Mouse (Mus musculus): ENCODE measurements around the gene Isx. TPM values are rescaled to one million over a fixed set of nuclear protein-coding genes. Genes with fewer than 3 reads are reported as not detected.

Isx gene
- polyA plus RNA-seq, 1 experiment from 2014 or later: not detected

GRCm38 (mm10) chr8:74872151-74872823, 686 bp upstream of the Isx start:
- WGBS (ENCODE audit: missing documents): 79% methylated on average over 7 of the region's 7 CpGs
- H3K4me3 ChIP-seq (ENCODE audit: inconsistent target): no peak overlapping the region
- H3K79me2 ChIP-seq (ENCODE audit: inconsistent target): no peaks in the 10 kb centered on the region
- H3K36me3 ChIP-seq (ENCODE audit: inconsistent target): no peaks in the 10 kb centered on the region
- H3K27ac ChIP-seq: no peak overlapping the region

DNA sequence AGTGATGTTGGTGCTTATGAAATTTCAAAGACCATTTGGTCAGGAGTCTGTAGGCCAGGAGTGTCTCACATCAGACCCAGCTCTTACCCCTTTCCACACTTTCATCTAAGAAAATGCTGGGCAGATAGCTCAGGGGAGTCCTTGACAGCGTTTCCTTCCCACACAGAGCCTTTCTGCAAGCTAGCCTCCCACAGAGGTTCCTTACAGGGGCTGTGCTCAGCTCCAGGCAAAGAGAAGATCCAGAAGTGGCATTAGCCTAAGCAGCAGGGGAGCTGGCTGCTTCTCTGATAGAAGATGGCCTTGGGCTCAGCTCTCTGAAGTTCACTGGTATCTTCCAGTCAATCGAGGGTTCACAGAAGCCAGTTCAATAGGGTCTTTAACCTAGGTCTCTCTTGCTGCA, 1.6 kb downstream of the Isx start:
- Histone ChIP-seq H3K79me2 (ENCODE audit: inconsistent target) (no peaks in the 10 kb centered on the region), H3K27ac (no peak overlapping the region), H3K36me3 (ENCODE audit: inconsistent target) (no peaks in the 10 kb centered on the region), H3K4me3 (ENCODE audit: inconsistent target) (no peak overlapping the region)
- WGBS (ENCODE audit: missing documents): 57% methylated on average over 2 of the region's 2 CpGs

DNA sequence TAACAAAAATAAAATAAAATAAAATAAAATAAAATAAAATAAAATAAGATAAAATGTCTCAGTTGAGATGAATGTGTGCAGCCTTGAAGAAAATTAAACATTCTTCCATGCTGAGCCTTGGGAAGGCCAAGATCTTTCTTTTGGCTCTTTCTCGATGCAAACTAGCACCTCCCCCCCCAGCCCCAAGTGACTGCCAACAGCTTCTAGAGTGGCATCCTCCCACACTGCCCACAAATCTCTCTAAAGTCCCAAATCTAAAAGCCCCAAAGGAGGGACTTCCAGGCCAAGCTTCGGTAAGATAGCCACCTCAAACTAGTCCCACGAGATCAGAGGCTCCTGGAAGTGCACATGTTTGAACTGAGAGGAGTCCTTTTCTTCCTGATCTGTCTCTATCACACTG, 5.7 kb downstream of the Isx start:
- H3K4me3 ChIP-seq (ENCODE audit: inconsistent target): no peak overlapping the region
- no peaks in the 10 kb centered on the region for H3K36me3 ChIP-seq (ENCODE audit: inconsistent target)
- no peak overlapping the region for H3K27ac ChIP-seq
- 89% methylated on average over 3 of the region's 3 CpGs for WGBS (ENCODE audit: missing documents)
- no peaks in the 10 kb centered on the region for H3K79me2 ChIP-seq (ENCODE audit: inconsistent target)

DNA sequence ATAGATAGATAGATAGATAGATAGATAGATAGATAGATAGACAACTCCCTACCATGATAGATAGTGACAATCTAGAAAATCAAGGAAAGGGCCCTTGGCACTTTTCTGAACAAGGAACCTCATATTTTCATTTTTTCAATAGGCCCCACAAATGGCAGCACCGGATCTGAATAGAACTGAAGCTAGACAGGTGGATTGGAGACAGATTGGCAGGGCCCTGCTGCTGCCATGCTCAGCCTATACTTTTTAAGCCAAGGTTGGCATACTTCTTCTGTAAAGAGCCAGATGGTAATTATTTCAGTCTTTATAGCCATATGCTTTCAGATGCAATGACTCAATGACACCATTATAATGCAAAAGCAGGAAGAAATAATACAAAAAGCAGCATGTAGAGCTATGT, 15.8 kb downstream of the Isx start:
- Histone ChIP-seq H3K36me3 (ENCODE audit: inconsistent target) (no peaks in the 10 kb centered on the region), H3K27ac (no peak overlapping the region), H3K79me2 (ENCODE audit: inconsistent target) (no peaks in the 10 kb centered on the region), H3K4me3 (ENCODE audit: inconsistent target) (no peak overlapping the region)
- WGBS (ENCODE audit: missing documents): 100% methylated on average over 1 of the region's 1 CpGs

DNA sequence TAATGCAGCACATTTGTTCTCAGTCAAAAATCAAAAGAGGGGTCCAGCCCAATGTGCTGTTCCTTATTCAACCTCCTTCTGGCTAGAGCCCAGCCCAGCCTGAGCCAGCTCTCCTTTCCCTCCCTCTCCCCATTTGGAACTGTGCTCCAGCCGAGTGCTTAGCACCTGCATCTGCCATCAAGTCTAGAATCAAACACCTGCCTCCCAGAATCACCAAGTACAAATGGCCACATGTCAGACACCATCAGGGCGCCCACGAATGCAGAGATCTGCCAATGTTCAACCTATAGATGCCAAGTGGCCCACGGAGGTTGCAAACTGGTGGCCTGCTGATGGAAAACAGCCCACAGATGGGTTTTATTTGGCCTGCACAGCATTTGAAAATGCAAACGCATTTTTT, 18.1 kb downstream of the Isx start:
- Histone ChIP-seq H3K4me3 (ENCODE audit: inconsistent target) (no peak overlapping the region), H3K36me3 (ENCODE audit: inconsistent target) (no peaks in the 10 kb centered on the region), H3K27ac (no peak overlapping the region), H3K79me2 (ENCODE audit: inconsistent target) (no peaks in the 10 kb centered on the region)
- 74% methylated on average over 5 of the region's 5 CpGs for WGBS (ENCODE audit: missing documents)

DNA sequence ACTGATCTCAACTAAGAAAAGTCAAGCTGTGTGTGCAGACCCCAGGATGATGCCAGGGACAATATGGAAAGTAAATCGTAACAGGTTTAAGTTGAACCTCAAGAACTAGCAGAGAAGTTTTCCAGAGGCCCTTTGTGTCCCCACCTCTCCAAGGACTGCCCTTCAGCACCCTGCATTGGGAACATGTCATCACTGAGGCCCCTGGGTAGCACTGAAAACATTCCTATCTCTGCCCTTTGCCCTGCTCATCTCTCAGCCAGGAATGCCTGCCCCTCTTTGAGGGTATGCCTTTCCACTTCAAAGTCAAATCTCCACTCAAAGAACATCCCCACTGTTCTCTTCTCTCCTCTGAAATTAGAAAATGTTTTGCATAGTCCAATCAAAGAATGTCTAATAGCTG, 23.3 kb downstream of the Isx start:
- Histone ChIP-seq H3K4me3 (ENCODE audit: inconsistent target) (no peak overlapping the region), H3K36me3 (ENCODE audit: inconsistent target) (no peaks in the 10 kb centered on the region), H3K27ac (no peak overlapping the region), H3K79me2 (ENCODE audit: inconsistent target) (no peaks in the 10 kb centered on the region)
- 86% methylated on average over 1 of the region's 1 CpGs for WGBS (ENCODE audit: missing documents)

- Histone ChIP-seq H3K4me3 (ENCODE audit: inconsistent target) (no peak overlapping the region), H3K79me2 (ENCODE audit: inconsistent target) (no peaks in the 10 kb centered on the region), H3K27ac (no peak overlapping the region), H3K36me3 (ENCODE audit: inconsistent target) (no peaks in the 10 kb centered on the region)
- 40% methylated on average over 2 of the region's 2 CpGs for WGBS (ENCODE audit: missing documents)
Observed at GRCm38 (mm10) chr8:74897315-74897714, 24.3 kb downstream of the Isx start.

- H3K36me3 ChIP-seq (ENCODE audit: inconsistent target): no peaks in the 10 kb centered on the region
- WGBS (ENCODE audit: missing documents): 81% methylated on average over 3 of the region's 3 CpGs
- no peak overlapping the region for H3K4me3 ChIP-seq (ENCODE audit: inconsistent target)
- no peak overlapping the region for H3K27ac ChIP-seq
- no peaks in the 10 kb centered on the region for H3K79me2 ChIP-seq (ENCODE audit: inconsistent target)
Observed at GRCm38 (mm10) chr8:74899796-74900195, 26.8 kb downstream of the Isx start.

DNA sequence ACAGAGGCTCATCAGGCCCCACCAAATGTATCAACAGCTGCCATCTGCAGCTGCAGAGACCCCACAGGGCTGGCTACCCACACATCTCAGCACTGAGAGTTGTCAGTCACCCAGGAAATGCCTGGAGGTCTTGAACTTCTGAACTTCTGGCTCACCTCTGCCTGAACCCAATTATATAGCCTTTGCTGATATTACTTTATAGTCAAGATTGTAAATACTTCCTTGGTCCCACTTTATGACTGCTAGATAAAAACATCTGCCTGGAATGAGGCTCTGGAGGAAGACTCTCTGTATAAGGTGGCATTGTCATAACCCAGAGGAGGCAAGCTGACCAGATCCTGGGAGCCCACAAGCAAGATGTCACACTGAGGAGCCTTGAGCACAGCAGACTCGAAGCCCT, 28.8 kb downstream of the Isx start:
- H3K79me2 ChIP-seq (ENCODE audit: inconsistent target): no peaks in the 10 kb centered on the region
- WGBS (ENCODE audit: missing documents): 78% methylated on average over 1 of the region's 1 CpGs
- no peak overlapping the region for H3K4me3 ChIP-seq (ENCODE audit: inconsistent target)
- H3K36me3 ChIP-seq (ENCODE audit: inconsistent target): no peaks in the 10 kb centered on the region
- no peak overlapping the region for H3K27ac ChIP-seq

DNA sequence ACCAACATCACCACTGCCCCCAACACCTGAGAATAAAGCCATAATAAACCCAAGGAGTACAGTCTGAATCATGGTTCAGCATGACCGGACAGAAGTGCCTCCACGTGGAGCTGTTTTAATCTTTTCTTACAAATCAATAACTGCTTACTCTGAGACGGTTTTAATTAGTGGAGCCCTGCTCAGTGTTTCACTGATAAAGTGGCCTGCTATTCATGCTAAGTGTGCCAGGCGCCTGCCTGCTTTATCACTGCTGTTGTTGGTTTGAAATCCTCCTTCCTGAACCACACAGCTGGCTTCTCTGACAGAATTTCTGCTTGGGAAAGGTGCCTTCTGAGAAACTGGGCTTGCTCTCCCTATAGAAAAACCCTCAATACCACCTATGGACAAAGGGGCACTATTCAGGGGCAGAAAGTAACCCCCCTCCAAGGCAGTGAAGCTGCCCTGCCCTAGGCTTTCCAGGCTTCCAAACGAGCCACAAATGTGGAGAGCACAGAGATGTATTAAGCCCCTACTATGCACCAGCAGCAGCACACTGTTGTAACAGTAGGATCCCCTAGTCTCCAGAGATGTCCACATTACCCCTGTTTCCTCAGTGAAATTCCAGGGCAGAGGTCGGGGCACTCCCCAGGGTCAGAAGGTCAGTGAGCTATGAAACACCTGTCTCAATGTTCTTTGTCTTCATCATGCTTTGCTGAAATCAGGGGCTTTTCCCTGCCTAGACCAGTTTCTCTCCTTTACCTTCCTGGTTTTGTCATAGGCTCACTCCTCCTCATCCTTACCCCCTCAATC, 30.3 kb downstream of the Isx start:
- 83% methylated on average over 6 of the region's 6 CpGs for WGBS (ENCODE audit: missing documents)
- Histone ChIP-seq H3K79me2 (ENCODE audit: inconsistent target) (no peaks in the 10 kb centered on the region), H3K36me3 (ENCODE audit: inconsistent target) (no peaks in the 10 kb centered on the region), H3K27ac (no peak overlapping the region), H3K4me3 (ENCODE audit: inconsistent target) (no peak overlapping the region)

DNA sequence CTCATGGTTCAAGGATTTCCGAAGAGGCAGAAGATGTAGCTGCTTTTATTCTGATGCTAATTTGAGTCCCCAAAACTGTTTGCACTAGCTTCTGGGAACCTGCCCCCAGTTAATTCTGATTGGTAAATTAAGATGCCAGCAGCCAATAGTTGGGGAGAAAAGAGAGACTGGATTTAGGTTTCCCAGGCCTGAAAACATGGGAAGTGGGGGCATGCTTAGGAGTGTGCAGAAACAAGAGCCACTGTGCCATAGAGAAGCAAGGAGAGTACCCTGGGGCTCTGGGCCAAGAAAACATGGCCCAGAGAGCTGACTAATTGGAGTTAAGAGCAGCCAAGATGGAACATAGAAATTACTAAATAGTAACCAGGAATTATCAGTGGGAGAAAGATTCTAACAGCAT, 33.4 kb downstream of the Isx start:
- no peaks in the 10 kb centered on the region for H3K79me2 ChIP-seq (ENCODE audit: inconsistent target)
- WGBS (ENCODE audit: missing documents): 100% methylated on average over 1 of the region's 1 CpGs
- no peak overlapping the region for H3K27ac ChIP-seq
- H3K4me3 ChIP-seq (ENCODE audit: inconsistent target): no peak overlapping the region
- no peaks in the 10 kb centered on the region for H3K36me3 ChIP-seq (ENCODE audit: inconsistent target)

DNA sequence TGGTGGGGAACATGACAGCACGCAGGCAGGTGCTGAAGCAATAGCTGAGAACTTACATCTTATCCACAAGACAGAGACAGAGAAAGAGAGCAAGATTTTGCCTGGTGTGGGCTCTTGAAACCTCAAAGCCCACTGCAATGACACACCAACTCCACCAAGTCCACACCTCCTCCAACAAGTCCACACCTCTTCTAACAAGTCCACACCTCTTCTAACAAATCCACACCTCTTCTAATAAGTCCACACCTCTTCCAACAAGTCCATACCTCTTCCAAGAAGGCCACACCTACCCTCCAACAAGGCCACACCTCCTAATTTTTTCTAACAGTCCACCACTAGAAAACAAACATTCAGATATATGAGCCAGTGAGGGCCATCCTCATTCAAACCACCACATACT, 37.7 kb downstream of the Isx start:
- WGBS (ENCODE audit: missing documents): 88% methylated on average over 1 of the region's 1 CpGs
- Histone ChIP-seq H3K79me2 (ENCODE audit: inconsistent target) (no peaks in the 10 kb centered on the region), H3K4me3 (ENCODE audit: inconsistent target) (no peak overlapping the region), H3K27ac (no peak overlapping the region), H3K36me3 (ENCODE audit: inconsistent target) (no peaks in the 10 kb centered on the region)

- H3K36me3 ChIP-seq (ENCODE audit: inconsistent target): no peaks in the 10 kb centered on the region
- 63% methylated on average over 8 of the region's 8 CpGs for WGBS (ENCODE audit: missing documents)
- no peak overlapping the region for H3K27ac ChIP-seq
- no peaks in the 10 kb centered on the region for H3K79me2 ChIP-seq (ENCODE audit: inconsistent target)
- no peak overlapping the region for H3K4me3 ChIP-seq (ENCODE audit: inconsistent target)
Observed at GRCm38 (mm10) chr8:74920691-74921421, 47.9 kb downstream of the Isx start.

GRCm38 (mm10) chr8:74921882-74922518, 49.0 kb downstream of the Isx start:
- Histone ChIP-seq H3K4me3 (ENCODE audit: inconsistent target) (no peak overlapping the region), H3K36me3 (ENCODE audit: inconsistent target) (no peaks in the 10 kb centered on the region), H3K27ac (no peak overlapping the region), H3K79me2 (ENCODE audit: inconsistent target) (no peaks in the 10 kb centered on the region)
- 78% methylated on average over 4 of the region's 4 CpGs for WGBS (ENCODE audit: missing documents)

DNA sequence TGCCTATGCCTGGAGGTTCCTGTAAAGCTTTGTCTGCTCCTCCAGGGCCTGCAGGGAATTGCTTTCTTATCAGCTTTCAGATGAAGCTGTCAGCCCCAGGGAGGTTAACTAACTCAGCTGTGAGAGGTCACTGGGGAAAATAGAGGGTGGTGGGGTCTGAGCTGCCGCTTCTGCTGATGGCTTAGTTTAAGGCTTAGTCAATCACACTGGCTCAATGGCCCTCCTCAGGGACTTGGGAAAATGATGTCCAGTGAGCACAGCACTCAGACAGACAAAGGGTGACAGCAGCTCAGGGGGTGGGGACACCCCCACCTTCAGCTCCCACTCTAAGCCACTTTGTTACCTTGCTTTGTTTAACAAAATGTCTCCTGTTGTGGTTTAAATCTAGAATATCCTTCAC, 55.0 kb downstream of the Isx start:
- no peaks in the 10 kb centered on the region for H3K79me2 ChIP-seq (ENCODE audit: inconsistent target)
- 93% methylated on average over 1 of the region's 1 CpGs for WGBS (ENCODE audit: missing documents)
- no peaks in the 10 kb centered on the region for H3K36me3 ChIP-seq (ENCODE audit: inconsistent target)

More for the DNA sequence above, 55.0 kb downstream of the Isx start:
- Histone ChIP-seq H3K27ac (no peak overlapping the region), H3K4me3 (ENCODE audit: inconsistent target) (no peak overlapping the region)
